Mouse (Mus musculus): Measurements from ENCODE around the gene A530064D06Rik.
A peak's percentile ranks its signal among the peaks of the same experiment; 100 is the strongest.
"Not testable (repeated sequence)": the region's sequence is repeated elsewhere in the genome, so short reads cannot be mapped to it uniquely, and the experiment has no call there.

Gene A530064D06Rik

GRCm38 (mm10) chr17:48167103-48167502, at the start of gene A530064D06Rik:
Gene A530064D06Rik (minus strand): TSS chr17:48167275.
- not testable (repeated sequence) for DNase-seq (ENCODE audit: low read depth, low spot score)

GRCm38 (mm10) chr17:48215429-48215828, 48.4 kb upstream of the A530064D06Rik start:
- no peak for DNase-seq (ENCODE audit: low read depth, low spot score)

- DNase-seq (ENCODE audit: low read depth, low spot score): no peak
These were observed 46.4 kb upstream of the A530064D06Rik start for GRCm38 (mm10) chr17:48213511-48213910.

- DNase-seq (ENCODE audit: low read depth, low spot score): no peak
These were observed 45.5 kb upstream of the A530064D06Rik start for GRCm38 (mm10) chr17:48212596-48212995.

GRCm38 (mm10) chr17:48203086-48203485, 36.0 kb upstream of the A530064D06Rik start:
- no peak for DNase-seq (ENCODE audit: low read depth, low spot score)

- DNase-seq (ENCODE audit: low read depth, low spot score): no peak
These were observed 25.3 kb upstream of the A530064D06Rik start for GRCm38 (mm10) chr17:48192366-48192765.

- DNase-seq (ENCODE audit: low read depth, low spot score): no peak
These were observed 18.2 kb upstream of the A530064D06Rik start for GRCm38 (mm10) chr17:48185252-48185651.

GRCm38 (mm10) chr17:48157382-48158076, 9.5 kb downstream of the A530064D06Rik start:
- DNase-seq (ENCODE audit: low read depth, low spot score): no peak

GRCm38 (mm10) chr17:48146120-48146519, 21.0 kb downstream of the A530064D06Rik start, which contains the start of gene 9830107B12Rik:
Gene 9830107B12Rik (minus strand): TSS chr17:48146268.
- DNase-seq (ENCODE audit: low read depth, low spot score): no peak

- no peak for DNase-seq (ENCODE audit: low read depth, low spot score)
These were observed 34.3 kb downstream of the A530064D06Rik start for GRCm38 (mm10) chr17:48132810-48133209.

GRCm38 (mm10) chr17:48120456-48120855, 46.6 kb downstream of the A530064D06Rik start:
- DNase-seq (ENCODE audit: low read depth, low spot score): no peak

GRCm38 (mm10) chr17:48119656-48120055, 47.4 kb downstream of the A530064D06Rik start:
- peak; percentile 52 for DNase-seq (ENCODE audit: low read depth, low spot score)

GRCm38 (mm10) chr17:48118570-48118969, 48.5 kb downstream of the A530064D06Rik start:
- no peak for DNase-seq (ENCODE audit: low read depth, low spot score)

GRCm38 (mm10) chr17:48110547-48111287, 56.4 kb downstream of the A530064D06Rik start:
- peak; percentile 13 for DNase-seq (ENCODE audit: low read depth, low spot score)

GRCm38 (mm10) chr17:48108520-48108919, 58.6 kb downstream of the A530064D06Rik start:
- no peak for DNase-seq (ENCODE audit: low read depth, low spot score)

- DNase-seq (ENCODE audit: low read depth, low spot score): no peak
These were observed 59.2 kb downstream of the A530064D06Rik start for GRCm38 (mm10) chr17:48107862-48108261.

- DNase-seq (ENCODE audit: low read depth, low spot score): no peak
These were observed 59.7 kb downstream of the A530064D06Rik start for GRCm38 (mm10) chr17:48107333-48107732.

- peak; percentile 77 for DNase-seq (ENCODE audit: low read depth, low spot score)
These were observed 66.3 kb downstream of the A530064D06Rik start for GRCm38 (mm10) chr17:48100441-48101417.

GRCm38 (mm10) chr17:48099312-48099711, 67.8 kb downstream of the A530064D06Rik start:
- no peak for DNase-seq (ENCODE audit: low read depth, low spot score)
